8 mouse cellular contexts compared by ENCODE assay signal in the genomic region with DNA sequence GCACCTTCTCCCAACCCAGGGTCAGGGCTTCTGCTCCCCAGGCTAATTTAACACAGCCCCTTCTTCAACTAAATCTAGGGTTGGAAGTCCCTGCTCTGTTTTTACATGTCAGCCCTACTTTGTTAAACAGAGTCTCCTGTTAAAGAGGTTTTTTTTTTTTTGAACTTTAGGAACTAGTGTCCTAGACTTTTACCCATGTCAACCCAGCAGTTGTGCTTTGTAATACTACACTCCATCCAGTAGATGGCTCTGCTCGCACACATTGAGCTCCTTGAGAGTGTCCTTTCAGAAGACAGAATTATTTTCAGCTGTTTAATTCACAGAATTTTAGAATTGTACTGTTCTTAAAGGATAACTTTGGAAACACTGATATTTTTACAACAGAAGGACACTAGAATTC. TPM values are rescaled to one million over a fixed set of nuclear protein-coding genes. Genes with fewer than 3 reads are reported as not detected.
DNase-seq lines count a peak whose midpoint lies in the region; ATAC-seq and TF ChIP-seq lines count a peak whose summit lies in the region.

No protein-coding gene starts in this region.

- H3K9me3 ChIP-seq in forebrain, embryonic 14.5 days (replicated peaks; ENCODE audit: control insufficient read depth, low read length) = no peaks in the 10 kb centered on the region

- no peaks in the 10 kb centered on the region for H3K36me3 ChIP-seq in forebrain, embryonic 14.5 days (ENCODE audit: control insufficient read depth, insufficient read depth, low read length)
- H3K36me3 ChIP-seq in kidney, adult 2 months (ENCODE audit: control insufficient read depth, insufficient read depth, low read length) = no peaks in the 10 kb centered on the region; the same call in 1 of the 2 replicates

- no peak for TF ChIP-seq POLR2A in kidney, adult 2 months (IDR thresholded peaks at IDR 0.05; ENCODE audit: low read depth, low read length)

- peak; percentile 31 for ATAC-seq in activated CD4-positive, CD25-positive, alpha-beta regulatory T cell, adult 4 months
- ATAC-seq in forebrain, embryonic 14.5 days = no peak

- H3K4me1 ChIP-seq in forebrain, embryonic 14.5 days (ENCODE audit: control insufficient read depth, insufficient read depth, low read length) = peaks cover 28% of the 10 kb centered on the region
- H3K4me1 ChIP-seq in kidney, adult 2 months (ENCODE audit: control insufficient read depth, insufficient read depth, low read length) = peaks cover 11% of the 10 kb centered on the region

- TF ChIP-seq CTCF in layer of hippocampus, adult 2 months (conservative IDR thresholded peaks at IDR 0.05) = peak; percentile 95
- no peak for TF ChIP-seq CTCF in kidney, adult 2 months (conservative IDR thresholded peaks at IDR 0.05; ENCODE audit: insufficient read depth, insufficient read length, low read depth, low read length)

- peak overlapping the region; percentile 69; the same call in 1 of the 2 replicates for H3K9ac ChIP-seq in forebrain, embryonic 14.5 days (ENCODE audit: low read length)

- H3K27ac ChIP-seq in layer of hippocampus, adult 2 months = no peak overlapping the region
- H3K27ac ChIP-seq in forebrain, embryonic 14.5 days (ENCODE audit: low read depth, low read length) = no peak overlapping the region
- H3K27ac ChIP-seq in kidney, adult 2 months (ENCODE audit: insufficient read depth, low read depth, low read length) = no peak overlapping the region

- peak overlapping the region; percentile 98 for H3K4me2 ChIP-seq in forebrain, embryonic 14.5 days (ENCODE audit: low read length)

- WGBS in forebrain, embryonic 14.5 days = 0% methylated on average over 1 of the region's 1 CpGs
- 2% methylated on average over 1 of the region's 1 CpGs for WGBS in kidney, adult 2 months

- H3K4me3 ChIP-seq in layer of hippocampus, adult 2 months = peak overlapping the region; percentile 86
- H3K4me3 ChIP-seq in forebrain, embryonic 14.5 days (ENCODE audit: low read depth, low read length) = peak overlapping the region; percentile 64; the same call in 1 of the 2 replicates
- H3K4me3 ChIP-seq in kidney, adult 2 months (ENCODE audit: insufficient read depth, low read depth, low read length) = no peak overlapping the region

- peak; percentile 34 to 57 for DNase-seq in layer of hippocampus, adult 2 months (ENCODE audit: low spot score in 2 of 2)
- DNase-seq in layer of hippocampus, adult 8-10 months (ENCODE audit: low spot score in 2 of 2) = no peak
- DNase-seq in forebrain, embryonic 14.5 days (ENCODE audit: low spot score) = peak; percentile 91
- peak; percentile 65 for DNase-seq in kidney, adult 2 months
- peak; percentile 63 for DNase-seq in lung, postnatal 10 days
- DNase-seq in retina, postnatal 7 days (ENCODE audit: low read depth, low spot score) = peak; percentile 61
- no peak for DNase-seq in testis, postnatal 14 days (ENCODE audit: low spot score)

- no peaks in the 10 kb centered on the region for H3K27me3 ChIP-seq in forebrain, embryonic 14.5 days (replicated peaks; ENCODE audit: control insufficient read depth, insufficient read depth, low read length)
- H3K27me3 ChIP-seq in kidney, adult 2 months (replicated peaks; ENCODE audit: control insufficient read depth, insufficient read depth, low read length) = no peaks in the 10 kb centered on the region

RNA-seq across cellular contexts. Expression of gene Mars2, which starts 2.3 kb away (rescaled TPM):
- total RNA-seq in layer of hippocampus, adult 2 months (2021) = 1 to 10 TPM; 8.8 to 9.5 TPM
- total RNA-seq in layer of hippocampus, adult 8-10 months (2022) = 1 to 10 TPM; 8.3 to 9.0 (median 8.6) TPM
- 1 to 10 TPM; 2.6 to 2.7 TPM for polyA plus RNA-seq in activated CD4-positive, CD25-positive, alpha-beta regulatory T cell, adult 4 months (2017; shearing (Covaris generic))
- polyA plus RNA-seq in forebrain, embryonic 14.5 days (2014; fragmentation: Nextera tagmentation; extraction: Ambion mirVana) = 3.0 and 4.5 TPM in 2 replicates
- polyA plus RNA-seq in kidney, adult 2 months (2012; rRNA removed) = 1.6 and 1.9 TPM in 2 replicates

RNA-seq across cellular contexts. Expression of gene Rftn2, which starts 12.7 kb away (rescaled TPM):
- 10 to 100 TPM; 32.2 to 35.8 TPM for total RNA-seq in layer of hippocampus, adult 2 months (2021)
- total RNA-seq in layer of hippocampus, adult 8-10 months (2022) = 10 to 100 TPM; 32.0 to 37.6 (median 32.9) TPM
- polyA plus RNA-seq in activated CD4-positive, CD25-positive, alpha-beta regulatory T cell, adult 4 months (2017; shearing (Covaris generic)) = 1 to 10 TPM; 2.8 to 3.5 TPM
- 12.1 and 12.2 TPM in 2 replicates for polyA plus RNA-seq in forebrain, embryonic 14.5 days (2014; fragmentation: Nextera tagmentation; extraction: Ambion mirVana)
- polyA plus RNA-seq in kidney, adult 2 months (2012; rRNA removed) = 1.7 and 2.2 TPM in 2 replicates

Comparison
In these comparisons a context has a peak if more than half of its experiments do, and no peak if none do; other contexts are left out.
1. DNase-seq: peak in layer of hippocampus, adult 2 months (2 of 2), forebrain, embryonic 14.5 days (single experiment), kidney, adult 2 months (single experiment), lung, postnatal 10 days (single experiment) and retina, postnatal 7 days (single experiment); none in layer of hippocampus, adult 8-10 months (0 of 2) and testis, postnatal 14 days (single experiment).